Mouse (Mus musculus) layer of hippocampus, adult 2 months (tissue): Measurements from ENCODE around the gene Nrtn. TPM values are rescaled to one million over a fixed set of nuclear protein-coding genes. Genes with fewer than 3 reads are reported as not detected.
A peak's percentile ranks its signal among the peaks of the same experiment; 100 is the strongest.

ENCODE experiments used
- DNase-seq, 2 experiments: peaks; one replicate each; pipeline ENCODE4 v3.0.0; 2022; ENCODE audit warnings: low spot score in 2 of 2
- H3K27ac ChIP-seq: fragments of 200-600 bp; 2 replicates; pipeline ENCODE4 v1.8.1; 2022
- H3K4me3 ChIP-seq: fragments of 200-600 bp; 2 replicates; pipeline ENCODE4 v1.8.1; 2022; ENCODE audit warnings: mild to moderate bottlenecking
- CTCF ChIP-seq: fragments of 200-600 bp; conservative IDR thresholded peaks from 2 replicates; pipeline ENCODE4 v1.8.1; 2022; ENCODE audit warnings: antibody characterized with exemption, mild to moderate bottlenecking, moderate library complexity
- long read RNA-seq, 2 experiments: library from polyadenylated mRNA; stranded (forward); transcript quantifications; one replicate each; pipeline ENCODE4 v2.0.0; 2021; ENCODE audit warnings: borderline mapping rate in 2 of 2
- total RNA-seq, 2 experiments: library from RNA; stranded (reverse); gene quantifications; 2 replicates each; pipeline ENCODE4 v1.2.3; 2021

The Nrtn gene
- 1 to 10 TPM; 2.5 to 3.3 TPM for total RNA-seq
- long read RNA-seq, experiment 1: 0 reads
- long read RNA-seq, experiment 2, partial matches to known transcripts: 0 of 3 reads
- long read RNA-seq, experiment 2, other reads (novel, unspliced or antisense): 0 of 3 reads

- peak in 1 of 2 experiments; percentile 65 for DNase-seq
- H3K4me3 ChIP-seq: peak within 1 kb of the TSS; percentile 40
- TF ChIP-seq CTCF: no peak
- H3K27ac ChIP-seq: no peak within 1 kb of the TSS
Measured at GRCm38 (mm10) chr17:56757416-56758123, at the start of gene Nrtn. Gene Nrtn, minus strand, starts transcription at chr17:56757530.

- H3K27ac ChIP-seq: no peak overlapping the region
- TF ChIP-seq CTCF: peak; percentile 68
- no peak overlapping the region for H3K4me3 ChIP-seq
- DNase-seq: no peak
Measured at GRCm38 (mm10) chr17:56805784-56806183, 48.5 kb upstream of the Nrtn start.

GRCm38 (mm10) chr17:56804952-56805351 is 47.6 kb upstream of the Nrtn start:
- no peak for TF ChIP-seq CTCF
- Histone ChIP-seq H3K4me3 (no peak overlapping the region), H3K27ac (no peak overlapping the region)
- DNase-seq: no peak

GRCm38 (mm10) chr17:56802065-56802464 is 44.7 kb upstream of the Nrtn start:
- no peak for DNase-seq
- TF ChIP-seq CTCF: no peak
- Histone ChIP-seq H3K27ac (no peak overlapping the region), H3K4me3 (no peak overlapping the region)

- Histone ChIP-seq H3K4me3 (no peak overlapping the region), H3K27ac (no peak overlapping the region)
- no peak for DNase-seq
- TF ChIP-seq CTCF: no peak
Measured at GRCm38 (mm10) chr17:56799276-56799675, 41.9 kb upstream of the Nrtn start.

GRCm38 (mm10) chr17:56793614-56794319 is 36.4 kb upstream of the Nrtn start:
- Histone ChIP-seq H3K4me3 (no peak overlapping the region), H3K27ac (no peak overlapping the region)
- TF ChIP-seq CTCF: no peak
- no peak for DNase-seq

- no peak for TF ChIP-seq CTCF
- no peak for DNase-seq
- no peak overlapping the region for H3K4me3 ChIP-seq
- H3K27ac ChIP-seq: no peak overlapping the region
Measured at GRCm38 (mm10) chr17:56792588-56792987, 35.3 kb upstream of the Nrtn start.

- Histone ChIP-seq H3K27ac (no peak overlapping the region), H3K4me3 (no peak overlapping the region)
- TF ChIP-seq CTCF: no peak
- no peak for DNase-seq
Measured at GRCm38 (mm10) chr17:56789286-56789685, 32.0 kb upstream of the Nrtn start.

DNA sequence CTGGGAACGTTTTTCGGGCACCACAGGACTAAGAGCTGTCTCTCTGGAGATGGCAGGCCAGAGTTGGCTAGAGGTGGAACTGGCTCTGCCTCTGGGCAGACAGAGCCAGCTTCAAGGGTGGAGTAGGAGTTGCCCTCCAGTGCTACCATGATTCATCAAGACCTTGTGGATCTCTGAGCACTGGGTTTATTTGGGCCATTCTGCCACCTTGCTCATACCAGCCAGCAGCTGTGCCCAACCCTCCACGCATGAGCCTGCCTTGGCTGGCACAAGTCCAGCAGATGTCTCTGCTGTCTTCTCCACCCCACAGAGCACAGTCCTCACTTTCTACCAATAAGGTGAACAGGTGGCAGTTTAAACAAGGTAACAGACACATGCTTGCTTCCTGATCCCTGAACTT is 31.6 kb upstream of the Nrtn start:
- TF ChIP-seq CTCF: no peak
- Histone ChIP-seq H3K27ac (no peak overlapping the region), H3K4me3 (no peak overlapping the region)
- no peak for DNase-seq

- no peak overlapping the region for H3K27ac ChIP-seq
- no peak overlapping the region for H3K4me3 ChIP-seq
- DNase-seq: no peak
- no peak for TF ChIP-seq CTCF
Measured at GRCm38 (mm10) chr17:56780291-56780978, 23.1 kb upstream of the Nrtn start.

GRCm38 (mm10) chr17:56778779-56779362 is 21.5 kb upstream of the Nrtn start:
- TF ChIP-seq CTCF: no peak
- Histone ChIP-seq H3K27ac (no peak overlapping the region), H3K4me3 (no peak overlapping the region)
- no peak for DNase-seq

DNA sequence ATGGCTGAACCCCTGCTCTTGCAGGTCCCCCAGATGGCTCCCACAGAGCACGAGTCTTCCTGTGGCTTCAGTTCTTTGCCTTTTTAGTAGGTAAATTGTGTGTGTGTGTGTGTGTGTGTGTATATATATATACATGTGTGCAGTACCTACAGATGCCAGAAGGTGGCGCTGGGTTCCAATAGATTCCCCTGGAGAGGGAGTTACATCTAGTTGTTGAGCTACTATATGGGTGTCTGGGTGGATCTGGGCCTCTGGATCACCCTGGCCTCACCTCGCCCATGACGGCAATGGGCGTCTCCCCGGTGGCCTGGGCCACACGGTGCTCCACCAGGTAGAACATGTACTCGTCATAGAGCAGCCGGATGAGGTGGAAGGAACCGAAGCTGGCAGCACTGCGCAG is 20.2 kb upstream of the Nrtn start:
- TF ChIP-seq CTCF: peak; percentile 65
- H3K4me3 ChIP-seq: no peak overlapping the region
- DNase-seq: no peak
- no peak overlapping the region for H3K27ac ChIP-seq

DNA sequence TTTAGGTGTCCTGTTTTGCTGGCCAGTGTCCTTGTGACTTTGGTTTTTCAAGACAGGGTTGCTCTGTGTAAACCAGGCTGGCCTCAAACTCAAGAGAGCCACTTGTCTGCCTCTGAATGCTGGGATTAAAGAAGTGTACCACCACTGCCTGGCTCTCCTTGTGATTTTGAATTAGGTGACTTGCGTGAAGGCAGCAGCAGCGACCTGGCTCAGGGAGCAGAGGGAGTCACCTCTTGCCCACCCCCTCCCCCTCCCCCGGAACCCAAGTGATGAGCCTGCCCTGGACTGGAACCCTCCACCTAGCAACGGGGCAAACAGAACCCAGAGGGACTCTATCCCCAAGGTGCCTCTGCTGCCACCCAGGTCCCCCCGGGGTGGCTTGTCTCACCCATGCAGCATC is 12.6 kb upstream of the Nrtn start, which contains the start of gene Prr22:
Gene Prr22 (plus strand): TSS at position 301 of the 400 bp plus-strand sequence.
- no peak within 1 kb of the TSS for H3K4me3 ChIP-seq
- no peak within 1 kb of the TSS for H3K27ac ChIP-seq
- no peak for TF ChIP-seq CTCF
- no peak for DNase-seq
